Mouse (Mus musculus) liver, embryonic 14.5 days (tissue): ENCODE data around the gene Crim1. TPM values are rescaled to one million over a fixed set of nuclear protein-coding genes. Genes with fewer than 3 reads are reported as not detected.
A peak's percentile ranks its signal among the peaks of the same experiment; 100 is the strongest.

Experiments used
- ATAC-seq: fragments of 200-750 bp; cut with Nextera tagmentation; 2 replicates; pipeline ENCODE4 v1.8.0; 2017; ENCODE audit warnings: moderate number of reproducible peaks, mild to moderate bottlenecking, moderate library complexity; ENCODE audit not compliant: insufficient read depth
- DNase-seq, 3 experiments: peaks; one replicate each; pipeline ENCODE4 v3.0.0-alpha.2; 2012 to 2013; ENCODE audit warnings: low read depth in 3 of 3, low spot score in 3 of 3
- H3K27ac ChIP-seq: fragments of 300-500 bp; sonication (generic); 2 replicates; pipeline ENCODE4 v1.5.1; 2014; ENCODE audit warnings: moderate library complexity, mild to moderate bottlenecking, control low read depth, inconsistent platforms
- H3K27me3 ChIP-seq: fragments of 300-500 bp; sonication (generic); 2 replicates; pipeline ENCODE4 v1.6.1; 2014; ENCODE audit warnings: mild to moderate bottlenecking, low read length, moderate library complexity; ENCODE audit not compliant: control insufficient read depth, insufficient read depth
- H3K36me3 ChIP-seq: fragments of 300-500 bp; sonication (generic); replicated peaks from 2 replicates; pipeline ENCODE4 v1.6.1; 2014; ENCODE audit warnings: low read depth; ENCODE audit not compliant: control insufficient read depth, insufficient read depth
- H3K4me1 ChIP-seq, 2 experiments: fragments of 200-500 bp in 1 of 2; fragments of 300-500 bp in 1 of 2; sonication (generic) in 1 of 2; replicated peaks; 2 replicates each; pipeline ENCODE4 v1.6.1; 2012 to 2014; ENCODE audit warnings: antibody characterized with exemption in 1 of 2, inconsistent platforms in 1 of 2, low read length in 1 of 2; ENCODE audit not compliant: control insufficient read depth in 2 of 2, insufficient read depth in 2 of 2
- H3K4me2 ChIP-seq: fragments of 300-500 bp; sonication (generic); 2 replicates; pipeline ENCODE4 v1.6.1; 2014; ENCODE audit warnings: low read depth, mild to moderate bottlenecking, control low read depth, moderate library complexity
- H3K4me3 ChIP-seq, 2 experiments: fragments of 200-500 bp in 1 of 2; fragments of 300-500 bp in 1 of 2; sonication (generic) in 1 of 2; 2 replicates each; pipeline ENCODE4 v1.5.1; 2012 to 2014; ENCODE audit warnings: low read depth in 2 of 2, low read length in 2 of 2, mild to moderate bottlenecking in 2 of 2, control low read depth in 1 of 2, inconsistent platforms in 1 of 2, moderate library complexity in 1 of 2; ENCODE audit not compliant: insufficient read depth in 1 of 2
- H3K9ac ChIP-seq: fragments of 300-500 bp; sonication (generic); replicated peaks from 2 replicates; pipeline ENCODE4 v1.6.1; 2014; ENCODE audit warnings: mild to moderate bottlenecking, control low read depth, moderate library complexity
- H3K9me3 ChIP-seq: fragments of 300-500 bp; sonication (generic); 2 replicates; pipeline ENCODE4 v1.6.1; 2016; ENCODE audit warnings: low read length, mixed read lengths; ENCODE audit not compliant: control insufficient read depth
- CTCF ChIP-seq: IDR thresholded peaks from 2 replicates; pipeline ENCODE4 v1.5.1; 2016; ENCODE audit warnings: antibody characterized with exemption, low read depth, control low read depth
- EP300 ChIP-seq: IDR thresholded peaks from 2 replicates; pipeline ENCODE4 v1.6.1; 2016; ENCODE audit warnings: antibody characterized with exemption, low read depth
- WGBS: fragments of 180-500 bp; shearing (Covaris S2); extraction: QIAGEN DNeasy Blood & Tissue Kit; methylation state at CpG from one replicate; pipeline ENCODE4 v1.1.7; 2014; ENCODE audit not compliant: insufficient replicate concordance; 5-methylcytosine and 5-hydroxymethylcytosine counted together
- polyA plus RNA-seq, 2 experiments: library from polyadenylated mRNA; depleted of rRNA in 1 of 2; stranded (reverse) in 1 of 2; unstranded in 1 of 2; fragments of >200 nt; fragmentation: Nextera tagmentation in 1 of 2; extraction: Ambion mirVana in 1 of 2; gene quantifications; 2 replicates each; pipeline versions ENCODE4 v1.2.1 to v1.2.3; 2012 to 2014

The Crim1 gene
- polyA plus RNA-seq, 2 experiments, result 0.74 to 0.95 TPM

GRCm38 (mm10) chr17:78388101-78388847 is 188.2 kb downstream of the Crim1 start:
- no peak overlapping the region for H3K4me2 ChIP-seq
- no peaks in the 10 kb centered on the region for H3K9me3 ChIP-seq
- TF ChIP-seq EP300 (no peak), CTCF (no peak)
- no peaks in the 10 kb centered on the region; the same call in 1 of the 2 replicates for H3K36me3 ChIP-seq
- no peak overlapping the region for H3K27ac ChIP-seq
- peak in 1 of 3 experiments; percentile 10 for DNase-seq
- no peaks in the 10 kb centered on the region for H3K27me3 ChIP-seq
- no peak overlapping the region for H3K4me3 ChIP-seq
- peaks cover 0 to 9% of the 10 kb centered on the region in 2 experiments; a peak in 2 of 4 replicates for H3K4me1 ChIP-seq
- whole genome bisulfite sequencing, result 71% methylated on average over 9 of the region's 9 CpGs
- no peak overlapping the region for H3K9ac ChIP-seq
- ATAC-seq, result peak; percentile 64

- DNase-seq (no peak), ATAC-seq (no peak)
- Histone ChIP-seq H3K36me3 (no peaks in the 10 kb centered on the region; the same call in 1 of the 2 replicates), H3K27ac (no peak overlapping the region), H3K4me3 (no peak overlapping the region), H3K4me1 (peaks cover 0 to 9% of the 10 kb centered on the region in 2 experiments; a peak in 2 of 4 replicates), H3K27me3 (no peaks in the 10 kb centered on the region), H3K4me2 (no peak overlapping the region), H3K9me3 (no peaks in the 10 kb centered on the region), H3K9ac (no peak overlapping the region)
- WGBS, result 83% methylated on average over 5 of the region's 5 CpGs
- TF ChIP-seq CTCF, result no peak
- no peak for TF ChIP-seq EP300
Observed at GRCm38 (mm10) chr17:78389573-78389972, 189.5 kb downstream of the Crim1 start.

- peaks cover 0 to 7% of the 10 kb centered on the region in 2 experiments; a peak in 2 of 4 replicates for H3K4me1 ChIP-seq
- H3K4me2 ChIP-seq, result no peak overlapping the region
- ATAC-seq (no peak), DNase-seq (no peak)
- no peak overlapping the region for H3K4me3 ChIP-seq
- H3K9me3 ChIP-seq, result no peaks in the 10 kb centered on the region
- WGBS, result 69% methylated on average over 9 of the region's 9 CpGs
- no peaks in the 10 kb centered on the region for H3K27me3 ChIP-seq
- no peaks in the 10 kb centered on the region; the same call in 1 of the 2 replicates for H3K36me3 ChIP-seq
- no peak overlapping the region for H3K27ac ChIP-seq
- TF ChIP-seq CTCF (no peak), EP300 (no peak)
- H3K9ac ChIP-seq, result no peak overlapping the region
Observed at GRCm38 (mm10) chr17:78392401-78393087, 192.5 kb downstream of the Crim1 start.

GRCm38 (mm10) chr17:78400130-78400840 is 200.2 kb downstream of the Crim1 start:
- peak; percentile 57 to 67 (median 60) for DNase-seq
- Histone ChIP-seq H3K4me3 (no peak overlapping the region), H3K27ac (peak overlapping the region; percentile 84), H3K4me2 (peak overlapping the region; percentile 44), H3K4me1 (peaks cover 8 to 21% of the 10 kb centered on the region in 2 experiments), H3K9ac (peak overlapping the region; percentile 58), H3K9me3 (no peaks in the 10 kb centered on the region), H3K27me3 (no peaks in the 10 kb centered on the region), H3K36me3 (peaks cover 15% of the 10 kb centered on the region)
- 61% methylated on average over 12 of the region's 12 CpGs for WGBS
- TF ChIP-seq CTCF (no peak), EP300 (peak; percentile 20; the same call in 1 of the 2 replicates)
- peak; percentile 93 for ATAC-seq
